Mouse (Mus musculus) hindbrain, embryonic 13.5 days (tissue): ENCODE results near the gene Susd1. TPM values are rescaled to one million over a fixed set of nuclear protein-coding genes. Genes with fewer than 3 reads are reported as not detected.
A peak's percentile ranks its signal among the peaks of the same experiment; 100 is the strongest.

Experiments used
- ATAC-seq: fragments of 200-750 bp; cut with Nextera tagmentation; 2 replicates; pipeline ENCODE4 v1.8.0; 2017; ENCODE audit warnings: moderate TSS enrichment; ENCODE audit not compliant: low FRiP score
- H3K27ac ChIP-seq: fragments of 300-500 bp; sonication (generic); 2 replicates; pipeline ENCODE4 v1.5.1; 2015; ENCODE audit warnings: inconsistent platforms, mild to moderate bottlenecking, moderate library complexity
- H3K27me3 ChIP-seq: fragments of 300-500 bp; sonication (generic); 2 replicates; pipeline ENCODE4 v1.6.1; 2015; ENCODE audit warnings: mild to moderate bottlenecking, inconsistent platforms
- H3K36me3 ChIP-seq: fragments of 300-500 bp; sonication (generic); 2 replicates; pipeline ENCODE4 v1.6.1; 2015; ENCODE audit warnings: mild to moderate bottlenecking, inconsistent platforms
- H3K4me1 ChIP-seq: fragments of 300-500 bp; sonication (generic); replicated peaks from 2 replicates; pipeline ENCODE4 v1.6.1; 2015; ENCODE audit warnings: inconsistent platforms
- H3K4me2 ChIP-seq: fragments of 300-500 bp; sonication (generic); 2 replicates; pipeline ENCODE4 v1.6.1; 2015; ENCODE audit warnings: inconsistent platforms, mild to moderate bottlenecking, moderate library complexity
- H3K4me3 ChIP-seq: fragments of 300-500 bp; sonication (generic); 2 replicates; pipeline ENCODE4 v1.5.1; 2015; ENCODE audit warnings: mild to moderate bottlenecking, inconsistent platforms
- H3K9ac ChIP-seq: fragments of 300-500 bp; sonication (generic); 2 replicates; pipeline ENCODE4 v1.6.1; 2015; ENCODE audit warnings: mild to moderate bottlenecking, inconsistent platforms
- H3K9me3 ChIP-seq: fragments of 300-500 bp; sonication (generic); 2 replicates; pipeline ENCODE4 v1.6.1; 2016; ENCODE audit warnings: inconsistent platforms
- WGBS: fragments of 180-500 bp; shearing (Covaris S2); methylation state at CpG from one replicate; pipeline ENCODE4 v1.1.7; 2015; 5-methylcytosine and 5-hydroxymethylcytosine counted together
- polyA plus RNA-seq: library from polyadenylated mRNA; unstranded; fragments of >200 nt; fragmentation: Nextera tagmentation; extraction: Ambion mirVana; gene quantifications from 2 replicates; pipeline ENCODE4 v1.2.1, GENCODE M21; 2015

Gene Susd1
- polyA plus RNA-seq, 1 experiment from 2014 or later = 1.3 TPM

GRCm38 (mm10) chr4:59354666-59355065 is 83.8 kb downstream of the Susd1 start:
- Histone ChIP-seq H3K9me3 (no peaks in the 10 kb centered on the region), H3K4me2 (no peak overlapping the region), H3K36me3 (no peaks in the 10 kb centered on the region), H3K9ac (no peak overlapping the region), H3K27ac (no peak overlapping the region), H3K4me3 (no peak overlapping the region), H3K27me3 (no peaks in the 10 kb centered on the region), H3K4me1 (no peaks in the 10 kb centered on the region)
- no peak for ATAC-seq
- 95% methylated on average over 3 of the region's 3 CpGs for WGBS

DNA sequence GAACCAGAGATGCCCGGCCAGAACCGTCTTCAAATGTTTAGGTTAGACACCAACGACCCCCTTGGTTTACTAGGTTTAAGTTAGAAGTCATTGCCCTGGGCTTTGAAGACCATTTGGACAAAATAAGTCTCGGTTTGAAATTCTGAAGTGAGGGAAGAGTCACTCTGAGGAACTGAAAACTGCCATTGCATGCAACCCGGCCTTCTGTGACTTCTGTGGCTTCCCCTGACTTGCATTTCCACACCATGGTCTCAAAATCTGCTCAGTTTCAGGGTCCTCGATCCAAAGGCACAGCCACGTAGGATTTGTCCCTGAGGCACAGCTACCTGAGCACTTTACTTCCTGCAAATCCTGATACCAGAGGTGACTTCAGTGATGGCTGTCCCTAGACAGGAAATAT is 86.5 kb downstream of the Susd1 start:
- Histone ChIP-seq H3K27ac (no peak overlapping the region), H3K9ac (no peak overlapping the region), H3K4me1 (no peaks in the 10 kb centered on the region), H3K4me3 (no peak overlapping the region), H3K4me2 (no peak overlapping the region), H3K9me3 (no peaks in the 10 kb centered on the region), H3K36me3 (no peaks in the 10 kb centered on the region), H3K27me3 (no peaks in the 10 kb centered on the region)
- 89% methylated on average over 7 of the region's 7 CpGs for WGBS
- ATAC-seq = no peak

DNA sequence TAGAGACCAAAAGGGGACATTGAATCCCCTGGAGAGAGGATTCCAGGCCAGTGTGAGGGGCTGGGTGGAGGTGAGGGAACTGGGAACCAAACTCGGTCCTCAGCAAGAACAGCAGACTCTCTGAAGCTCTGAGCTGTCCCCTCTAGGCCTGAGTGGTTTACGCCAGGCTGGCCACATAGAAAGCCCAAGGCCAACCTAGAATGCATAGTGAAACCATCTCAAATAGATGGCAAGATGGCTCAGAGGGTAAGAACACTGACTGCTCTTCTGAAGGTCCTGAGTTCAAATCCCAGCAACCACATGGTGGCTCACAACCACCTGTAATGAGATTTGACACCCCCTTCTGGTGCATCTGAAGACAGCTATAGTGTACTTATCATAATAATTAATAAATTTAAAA is 88.1 kb downstream of the Susd1 start:
- H3K27ac ChIP-seq = no peak overlapping the region
- WGBS = 89% methylated on average over 2 of the region's 2 CpGs
- H3K4me1 ChIP-seq = no peaks in the 10 kb centered on the region
- H3K4me2 ChIP-seq = no peak overlapping the region
- H3K9me3 ChIP-seq = no peaks in the 10 kb centered on the region
- H3K9ac ChIP-seq = no peak overlapping the region
- H3K36me3 ChIP-seq = no peaks in the 10 kb centered on the region
- no peaks in the 10 kb centered on the region for H3K27me3 ChIP-seq
- H3K4me3 ChIP-seq = no peak overlapping the region
- ATAC-seq = no peak

GRCm38 (mm10) chr4:59349425-59350185 is 88.8 kb downstream of the Susd1 start:
- Histone ChIP-seq H3K9me3 (no peaks in the 10 kb centered on the region), H3K27ac (no peak overlapping the region), H3K27me3 (no peaks in the 10 kb centered on the region), H3K4me1 (no peaks in the 10 kb centered on the region), H3K4me3 (no peak overlapping the region), H3K36me3 (no peaks in the 10 kb centered on the region), H3K4me2 (no peak overlapping the region), H3K9ac (no peak overlapping the region)
- no peak for ATAC-seq
- 85% methylated on average over 7 of the region's 7 CpGs for WGBS

DNA sequence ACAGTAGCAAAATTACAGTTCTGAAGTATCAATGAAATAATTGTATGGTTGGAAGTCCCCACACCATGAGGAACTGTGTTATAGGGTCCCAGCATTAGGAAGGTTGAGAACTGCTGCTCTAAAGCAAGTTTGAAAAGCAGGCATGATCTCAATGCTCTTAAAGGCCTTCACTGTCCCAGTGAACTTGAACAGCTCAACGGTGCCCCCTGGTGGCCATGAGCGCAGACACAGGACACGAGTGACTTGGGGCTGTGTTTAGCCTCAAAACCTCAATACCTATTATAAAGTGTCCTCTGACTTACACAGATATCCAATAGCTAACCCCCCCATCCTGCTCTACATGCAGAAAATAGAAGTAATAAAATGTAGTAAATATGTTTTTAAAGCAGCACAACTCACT is 97.7 kb downstream of the Susd1 start:
- H3K27me3 ChIP-seq = no peaks in the 10 kb centered on the region
- ATAC-seq = peak; percentile 90
- WGBS = 1% methylated on average over 3 of the region's 3 CpGs

DNA sequence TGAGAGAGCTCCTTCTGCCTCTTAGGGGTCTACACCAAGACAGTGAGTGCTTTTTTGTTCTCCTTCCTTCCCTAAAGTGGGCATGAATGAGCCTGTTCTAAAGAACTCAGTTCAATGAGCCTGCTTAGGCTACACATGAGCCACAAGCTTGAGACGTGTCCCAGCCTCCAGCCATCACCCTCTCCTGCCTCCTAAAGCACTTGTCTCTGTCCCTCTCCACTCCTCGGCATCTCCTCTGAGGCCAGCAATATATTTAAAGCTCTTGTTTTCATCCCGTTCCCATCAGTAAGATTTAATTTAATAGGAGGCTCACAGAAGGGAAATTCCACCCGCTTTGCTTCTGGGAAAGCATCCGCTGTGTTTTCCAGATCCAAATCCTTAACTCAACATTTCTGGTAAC is 98.4 kb downstream of the Susd1 start:
- ATAC-seq = no peak
- no peaks in the 10 kb centered on the region for H3K9me3 ChIP-seq
- H3K27ac ChIP-seq = no peak overlapping the region
- no peak overlapping the region for H3K4me3 ChIP-seq
- no peaks in the 10 kb centered on the region for H3K27me3 ChIP-seq
- H3K4me1 ChIP-seq = 0 out of 2 replicates have a peak, but pooled peaks cover 9% of the 10 kb centered on the region
- no peak overlapping the region for H3K4me2 ChIP-seq
- no peaks in the 10 kb centered on the region for H3K36me3 ChIP-seq
- WGBS = 76% methylated on average over 5 of the region's 5 CpGs
- H3K9ac ChIP-seq = no peak overlapping the region

More for the DNA sequence above, 97.7 kb downstream of the Susd1 start:
- Histone ChIP-seq H3K4me1 (0 out of 2 replicates have a peak, but pooled peaks cover 7% of the 10 kb centered on the region), H3K9me3 (no peaks in the 10 kb centered on the region), H3K27ac (no peak overlapping the region), H3K36me3 (no peaks in the 10 kb centered on the region), H3K4me2 (no peak overlapping the region), H3K9ac (no peak overlapping the region), H3K4me3 (no peak overlapping the region)

- no peak for ATAC-seq
- Histone ChIP-seq H3K27me3 (no peaks in the 10 kb centered on the region), H3K4me3 (no peak overlapping the region), H3K9me3 (no peaks in the 10 kb centered on the region), H3K9ac (no peak overlapping the region), H3K27ac (no peak overlapping the region), H3K4me2 (no peak overlapping the region), H3K36me3 (no peaks in the 10 kb centered on the region), H3K4me1 (0 out of 2 replicates have a peak, but pooled peaks cover 9% of the 10 kb centered on the region)
- 92% methylated on average over 8 of the region's 8 CpGs for WGBS
These were observed 99.4 kb downstream of the Susd1 start for GRCm38 (mm10) chr4:59338896-59339535.

- H3K27ac ChIP-seq = no peak overlapping the region
- 88% methylated on average over 6 of the region's 6 CpGs for whole genome bisulfite sequencing
- H3K36me3 ChIP-seq = no peaks in the 10 kb centered on the region
- no peaks in the 10 kb centered on the region for H3K27me3 ChIP-seq
- H3K9me3 ChIP-seq = no peaks in the 10 kb centered on the region
- H3K4me2 ChIP-seq = no peak overlapping the region
- 0 out of 2 replicates have a peak, but pooled peaks cover 9% of the 10 kb centered on the region for H3K4me1 ChIP-seq
- ATAC-seq = no peak
- no peak overlapping the region for H3K9ac ChIP-seq
- H3K4me3 ChIP-seq = no peak overlapping the region
These were observed 100.9 kb downstream of the Susd1 start for GRCm38 (mm10) chr4:59337533-59337885.

GRCm38 (mm10) chr4:59336846-59337532 is 101.4 kb downstream of the Susd1 start:
- Histone ChIP-seq H3K4me3 (no peak overlapping the region), H3K27ac (no peak overlapping the region)
- 91% methylated on average over 11 of the region's 11 CpGs for WGBS

GRCm38 (mm10) chr4:59336439-59336809 is 102.0 kb downstream of the Susd1 start:
- Histone ChIP-seq H3K36me3 (no peaks in the 10 kb centered on the region), H3K4me3 (no peak overlapping the region), H3K9ac (no peak overlapping the region), H3K27me3 (no peaks in the 10 kb centered on the region), H3K27ac (no peak overlapping the region), H3K4me1 (peaks cover 9% of the 10 kb centered on the region; the same call in 1 of the 2 replicates), H3K9me3 (no peaks in the 10 kb centered on the region), H3K4me2 (no peak overlapping the region)
- no peak for ATAC-seq
- 80% methylated on average over 7 of the region's 7 CpGs for WGBS

More at GRCm38 (mm10) chr4:59336846-59337532, 101.4 kb downstream of the Susd1 start:
- no peak overlapping the region for H3K9ac ChIP-seq
- H3K36me3 ChIP-seq = no peaks in the 10 kb centered on the region
- H3K27me3 ChIP-seq = no peaks in the 10 kb centered on the region
- no peak for ATAC-seq
- no peak overlapping the region for H3K4me2 ChIP-seq
- no peaks in the 10 kb centered on the region for H3K9me3 ChIP-seq
- H3K4me1 ChIP-seq = 0 out of 2 replicates have a peak, but pooled peaks cover 9% of the 10 kb centered on the region

GRCm38 (mm10) chr4:59335616-59336438 is 102.6 kb downstream of the Susd1 start:
- H3K9ac ChIP-seq = no peak overlapping the region
- H3K4me1 ChIP-seq = peaks cover 9% of the 10 kb centered on the region; the same call in 1 of the 2 replicates
- H3K27ac ChIP-seq = no peak overlapping the region
- 0 out of 2 replicates have a peak, but pooled peaks have one; percentile 57 for ATAC-seq
- 78% methylated on average over 9 of the region's 9 CpGs for WGBS
- no peak overlapping the region for H3K4me3 ChIP-seq
- H3K4me2 ChIP-seq = no peak overlapping the region
- no peaks in the 10 kb centered on the region for H3K9me3 ChIP-seq
- H3K36me3 ChIP-seq = no peaks in the 10 kb centered on the region
- H3K27me3 ChIP-seq = no peaks in the 10 kb centered on the region

GRCm38 (mm10) chr4:59335101-59335500 is 103.3 kb downstream of the Susd1 start:
- WGBS = 63% methylated on average over 7 of the region's 7 CpGs
- Histone ChIP-seq H3K9me3 (no peaks in the 10 kb centered on the region), H3K27ac (no peak overlapping the region), H3K9ac (no peak overlapping the region), H3K36me3 (no peaks in the 10 kb centered on the region), H3K4me2 (no peak overlapping the region), H3K4me1 (peaks cover 9% of the 10 kb centered on the region; the same call in 1 of the 2 replicates), H3K4me3 (no peak overlapping the region), H3K27me3 (no peaks in the 10 kb centered on the region)
- no peak for ATAC-seq
